Mouse (Mus musculus): Measurements from ENCODE around the gene Fn1. TPM values are rescaled to one million over a fixed set of nuclear protein-coding genes. Genes with fewer than 3 reads are reported as not detected.

Fn1 gene
- total RNA-seq, 1 experiment from 2014 or later, result 9.9 TPM

DNA sequence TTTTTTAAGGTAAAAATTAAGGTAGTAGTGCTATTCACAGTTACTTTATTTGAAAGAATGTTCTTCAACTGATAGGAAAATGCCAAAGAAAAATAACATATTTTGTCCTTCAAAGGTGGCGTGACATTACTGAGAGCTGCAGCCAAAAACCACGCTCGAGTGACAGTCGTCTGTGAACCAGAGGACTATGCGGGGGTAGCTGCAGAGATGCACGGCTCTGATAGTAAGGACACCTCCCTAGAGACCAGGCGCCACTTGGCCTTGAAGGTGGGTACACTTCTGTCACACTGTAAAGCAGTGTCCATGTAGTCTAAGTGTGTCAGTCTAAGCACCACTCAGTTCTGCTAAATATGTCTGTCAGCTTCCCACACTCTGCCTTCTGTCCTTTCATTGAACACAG is 88.7 kb downstream of the Fn1 start:
- no peak for ATAC-seq (replicated peaks; ENCODE audit: insufficient number of reproducible peaks, low FRiP score, low TSS enrichment, poor library complexity, severe bottlenecking)

DNA sequence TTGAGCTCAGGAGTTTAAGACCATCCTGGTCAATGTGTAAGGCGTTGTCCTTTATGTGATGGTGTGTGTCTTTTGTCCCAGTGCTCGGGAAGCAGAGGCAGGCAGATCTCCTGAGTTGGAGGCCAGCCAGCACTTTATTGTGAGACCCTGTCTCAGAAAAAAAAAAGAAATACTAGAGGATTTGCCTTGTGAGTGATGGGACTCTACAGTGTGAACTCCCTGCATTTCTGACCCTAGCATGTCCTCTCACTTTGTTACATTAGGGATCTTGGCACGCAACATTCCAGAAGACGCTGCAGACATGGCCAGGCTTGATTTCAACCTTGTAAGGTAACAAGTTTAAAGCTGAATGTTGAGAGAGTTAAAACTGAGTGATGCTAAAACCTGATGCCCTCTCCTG is 92.4 kb downstream of the Fn1 start:
- no peak for ATAC-seq (replicated peaks; ENCODE audit: insufficient number of reproducible peaks, low FRiP score, low TSS enrichment, poor library complexity, severe bottlenecking)

DNA sequence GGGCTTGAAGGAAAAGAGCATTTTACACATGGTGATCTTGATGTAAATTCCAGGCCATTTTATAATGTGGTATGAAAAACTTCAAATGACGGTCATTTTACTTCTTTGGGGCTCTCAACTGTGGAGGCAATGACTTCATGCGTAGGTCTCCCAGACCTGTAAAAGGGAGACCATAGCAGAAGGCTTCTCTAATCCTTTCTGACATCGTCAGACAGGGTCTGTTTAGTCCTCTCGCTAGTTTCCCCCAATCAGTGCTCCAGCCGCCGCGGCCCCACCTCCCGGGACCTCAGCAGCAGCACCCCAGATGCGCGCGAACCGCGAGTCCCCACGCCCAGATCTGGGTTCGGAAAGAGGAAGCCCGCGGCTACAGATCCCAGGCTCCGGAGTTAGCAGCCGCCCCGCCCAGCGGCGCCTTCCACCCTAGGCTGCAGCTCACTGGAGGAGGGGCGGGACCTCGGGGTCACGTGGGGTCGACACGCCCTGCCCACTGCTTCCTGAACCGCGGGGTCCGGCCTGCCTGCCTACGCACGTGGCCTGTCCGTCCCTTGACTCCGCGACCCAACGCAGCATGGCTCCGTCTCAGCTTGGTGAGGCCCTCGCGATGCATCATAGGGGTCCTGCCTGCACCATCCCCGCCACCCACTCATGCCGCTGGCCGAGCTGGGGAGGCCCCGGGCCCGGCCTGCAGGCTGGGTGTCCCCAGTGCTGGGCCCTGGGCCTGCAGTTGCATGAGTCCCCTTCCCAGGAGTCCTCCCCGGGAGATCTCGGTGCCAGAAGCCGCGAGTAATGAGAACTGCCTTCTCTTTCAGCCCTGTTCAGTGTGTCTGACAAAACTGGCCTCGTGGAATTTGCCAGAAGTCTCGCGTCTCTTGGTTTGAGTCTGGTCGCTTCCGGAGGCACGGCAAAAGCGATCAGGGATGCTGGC is 96.0 kb downstream of the Fn1 start, which contains the start of gene Atic:
TSS of gene Atic (plus strand) at position 463 of the 925 bp plus-strand sequence.
- ATAC-seq (replicated peaks; ENCODE audit: insufficient number of reproducible peaks, low FRiP score, low TSS enrichment, poor library complexity, severe bottlenecking), result peak; percentile 95

DNA sequence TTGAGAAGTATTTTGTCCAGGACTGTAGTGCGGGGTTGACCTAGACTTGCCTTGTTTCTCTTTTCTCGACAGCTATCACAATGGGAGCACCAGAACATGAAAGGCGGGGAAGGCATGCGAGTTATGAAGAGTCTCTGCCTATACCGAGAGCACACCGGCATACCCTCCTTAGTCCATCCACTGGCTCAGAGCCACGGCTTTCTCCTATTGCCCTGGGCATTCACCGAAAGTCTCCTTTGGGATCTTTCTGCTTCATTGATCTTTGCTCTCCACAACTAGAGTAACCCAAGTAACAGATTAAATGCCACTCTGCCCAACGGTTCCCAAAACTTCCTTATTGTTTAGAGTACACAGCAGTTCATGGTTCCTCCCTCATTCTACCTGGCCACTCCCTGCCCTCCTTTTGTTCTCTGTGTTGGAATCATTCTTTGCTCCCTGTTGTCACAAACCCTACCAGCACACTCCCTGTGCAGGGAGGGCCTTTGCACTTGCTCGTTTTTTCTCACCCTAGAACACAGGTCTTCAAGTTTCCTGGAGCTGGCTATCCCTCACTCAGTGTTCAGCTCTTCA is 102.3 kb downstream of the Fn1 start:
- no peak for ATAC-seq (replicated peaks; ENCODE audit: insufficient number of reproducible peaks, low FRiP score, low TSS enrichment, poor library complexity, severe bottlenecking)

DNA sequence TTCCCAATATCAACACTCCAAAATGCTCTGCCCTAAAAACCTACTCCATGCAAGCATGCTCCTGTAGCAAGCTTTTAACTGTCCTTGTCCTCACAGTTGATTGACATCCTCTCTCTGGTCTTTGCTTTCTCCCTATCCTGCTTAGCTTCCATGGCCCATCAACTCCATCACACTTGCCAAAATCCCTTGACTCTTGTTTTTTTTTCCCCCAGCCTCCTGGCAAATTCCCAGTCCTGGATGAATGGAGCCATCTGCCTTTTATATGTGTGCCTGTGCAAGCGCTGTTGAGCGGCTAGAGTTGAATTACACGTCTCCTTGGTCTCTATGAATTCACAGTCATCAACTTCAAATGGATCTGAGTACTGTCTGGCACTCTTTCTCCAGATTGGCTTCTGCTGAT is 112.6 kb downstream of the Fn1 start:
- ATAC-seq (replicated peaks; ENCODE audit: insufficient number of reproducible peaks, low FRiP score, low TSS enrichment, poor library complexity, severe bottlenecking), result no peak

DNA sequence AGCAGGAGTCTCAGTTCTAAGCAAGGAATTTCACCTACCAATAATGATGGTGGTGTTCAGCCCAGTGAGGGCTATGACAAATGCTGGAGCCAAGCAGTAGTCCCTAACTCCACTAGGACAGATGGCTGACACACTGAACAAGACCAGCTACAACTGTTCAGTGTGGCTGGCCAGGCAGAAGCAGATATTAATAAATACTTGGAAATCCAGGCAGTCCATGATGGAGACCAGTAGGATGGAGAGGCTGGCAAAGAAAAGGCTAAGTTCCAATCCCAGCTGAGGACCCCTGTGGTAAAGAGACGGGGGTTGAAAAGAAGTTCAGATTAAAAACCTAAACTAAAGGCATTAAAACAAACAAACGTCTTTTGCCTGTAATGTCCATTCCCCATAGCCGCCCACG is 113.4 kb downstream of the Fn1 start:
- ATAC-seq (replicated peaks; ENCODE audit: insufficient number of reproducible peaks, low FRiP score, low TSS enrichment, poor library complexity, severe bottlenecking), result no peak

Other genes with a start within 250 kb of the Fn1 start
- gene Abca12, start 238.3 kb downstream of the Fn1 start, total RNA-seq (2017), result not detected in 3 replicates
- gene Atic, start 96.0 kb downstream of the Fn1 start, total RNA-seq (2017), result 29.4 to 42.3 TPM (median 35.5 TPM) in 3 replicates